Mouse (Mus musculus) CD4-positive helper T cell, adult 2 months (primary cell): ENCODE results near the gene Zbtb16.

Experiments
- DNase-seq: peaks from one replicate; pipeline ENCODE4 v3.0.0-alpha.2; 2012; ENCODE audit warnings: low read depth, missing footprints, low spot score

The Zbtb16 gene

DNA sequence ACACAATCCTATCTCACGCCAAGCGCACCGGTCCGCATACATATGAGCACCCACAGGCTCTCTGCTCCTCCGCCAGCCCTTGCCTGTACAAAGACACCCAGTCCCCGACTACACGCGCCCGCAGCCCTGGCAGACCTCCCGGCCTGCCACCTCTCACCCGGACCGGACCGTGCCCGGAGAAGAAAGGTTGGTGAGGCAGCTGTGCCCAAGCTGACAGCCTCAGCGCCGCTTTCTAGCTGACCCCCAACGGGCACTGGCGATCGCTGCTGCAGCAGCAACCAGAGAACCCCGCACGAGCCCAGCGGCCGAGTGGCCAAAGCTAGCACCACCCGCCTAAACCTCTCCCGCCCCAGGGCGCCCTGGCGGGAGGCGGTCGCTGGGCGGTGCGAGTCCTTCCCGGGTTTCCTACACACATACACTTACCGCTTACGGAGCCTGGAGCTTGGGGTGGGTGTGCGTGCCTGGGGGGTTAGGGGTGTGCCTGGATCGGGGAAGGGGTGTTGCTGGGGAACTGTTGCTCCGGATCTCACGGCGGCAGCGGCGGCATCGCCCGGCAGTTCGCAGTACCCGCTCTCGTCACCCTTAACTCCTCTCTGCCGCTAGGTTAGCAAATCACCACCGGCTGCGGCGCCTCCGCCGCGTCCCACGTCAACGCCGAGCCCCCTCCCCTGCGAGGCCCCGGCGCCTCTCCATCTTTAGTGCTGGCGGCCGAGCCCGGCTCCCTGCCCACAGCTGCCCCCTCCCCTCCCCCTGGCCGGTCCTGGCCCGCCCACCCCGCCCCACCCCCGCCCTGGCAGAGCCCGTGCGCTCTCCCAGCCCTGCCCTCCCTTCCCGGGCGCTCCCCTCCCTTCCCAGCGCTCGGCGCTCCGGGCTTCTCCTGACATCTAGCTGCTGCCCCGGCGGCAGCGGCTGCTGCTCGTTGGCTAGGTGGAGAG is at the start of gene Zbtb16:
Zbtb16 (minus strand) TSS at position 592 of the 935 bp plus-strand sequence.
- no peak for DNase-seq

DNA sequence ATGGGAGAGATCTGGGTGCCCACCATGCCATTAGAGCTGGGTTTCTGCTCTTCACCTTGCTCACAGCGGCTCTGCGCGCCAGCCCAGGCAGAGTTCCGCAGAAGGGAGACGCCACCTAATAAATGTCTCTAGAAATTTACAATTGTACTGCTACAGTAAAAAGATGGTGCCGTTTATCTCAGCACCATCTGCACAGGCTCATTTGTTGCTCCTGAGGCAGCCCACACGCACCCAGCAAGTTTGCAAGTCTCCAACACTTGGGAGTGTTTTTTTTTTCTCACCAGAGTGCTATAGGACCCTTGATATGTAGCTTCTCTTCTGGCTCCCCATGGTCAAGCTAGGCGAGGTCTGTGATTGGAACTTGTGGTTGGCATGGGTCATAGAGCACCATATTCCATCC is 36.9 kb upstream of the Zbtb16 start:
- DNase-seq: no peak

DNA sequence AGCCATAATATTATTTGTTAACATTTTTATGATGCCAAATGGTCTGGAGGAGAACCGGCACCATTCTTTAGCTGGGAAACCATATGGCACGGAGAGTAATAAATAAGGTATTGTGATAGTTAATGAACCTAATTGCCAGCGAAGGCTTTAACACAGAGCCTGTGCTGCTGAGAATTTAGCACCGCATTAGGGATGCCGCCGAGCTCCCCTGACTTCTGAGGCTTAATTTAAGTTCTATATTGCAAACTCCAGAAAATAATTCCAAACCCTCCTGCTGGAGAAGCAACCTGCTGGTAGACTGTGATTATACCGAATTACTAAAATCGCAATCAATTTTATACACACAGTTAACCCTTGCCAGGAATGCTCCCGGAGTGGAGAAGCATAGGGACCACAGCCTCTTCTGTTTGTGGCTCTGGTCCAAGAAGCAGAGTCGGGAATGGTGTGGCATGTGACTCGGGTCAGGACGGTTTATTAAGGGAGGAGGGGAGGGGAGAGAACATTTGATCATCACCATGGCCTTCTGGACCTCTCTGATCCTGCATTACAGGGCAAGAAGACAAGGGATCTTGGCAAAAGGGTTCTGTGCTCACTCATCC is 30.6 kb upstream of the Zbtb16 start:
- no peak for DNase-seq

DNA sequence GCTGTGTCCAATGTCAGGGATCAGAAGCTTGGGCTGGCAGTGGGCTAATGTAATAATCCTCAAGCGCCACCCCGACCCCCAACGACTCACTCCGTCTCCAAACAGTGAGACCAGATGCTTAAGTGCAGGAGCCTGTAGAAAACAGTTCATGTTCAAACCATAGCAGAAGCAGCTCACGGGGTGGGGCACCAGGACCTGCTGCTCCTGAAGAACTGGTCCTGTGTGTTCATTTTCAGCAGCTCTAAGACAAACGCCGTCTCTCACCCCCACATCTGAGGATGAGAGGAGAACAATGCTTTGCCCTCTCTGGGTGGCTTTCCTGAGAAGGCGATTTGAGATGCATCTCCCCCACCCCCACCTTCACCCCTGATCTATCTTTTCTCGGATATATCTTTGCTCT is 29.2 kb upstream of the Zbtb16 start:
- DNase-seq: no peak

DNA sequence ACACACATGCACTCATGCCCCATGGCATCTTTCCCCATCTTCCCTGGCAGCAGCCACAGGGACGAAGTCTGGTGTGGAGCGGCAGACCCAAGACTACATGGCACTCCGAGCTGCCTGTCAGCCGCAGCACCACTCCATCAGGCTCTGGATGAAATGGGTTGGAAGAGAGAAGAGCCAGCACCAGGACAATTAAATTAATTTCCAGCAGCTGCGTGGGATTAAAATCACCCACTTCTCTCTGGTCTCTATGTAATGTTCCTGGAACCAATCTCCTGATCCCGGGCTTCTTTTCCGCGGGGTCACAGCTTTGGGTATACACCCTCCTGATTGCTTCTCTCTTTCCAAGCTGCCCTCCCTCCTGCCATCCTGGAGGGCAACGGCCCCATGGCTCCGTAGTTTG is 25.5 kb upstream of the Zbtb16 start:
- no peak for DNase-seq

DNA sequence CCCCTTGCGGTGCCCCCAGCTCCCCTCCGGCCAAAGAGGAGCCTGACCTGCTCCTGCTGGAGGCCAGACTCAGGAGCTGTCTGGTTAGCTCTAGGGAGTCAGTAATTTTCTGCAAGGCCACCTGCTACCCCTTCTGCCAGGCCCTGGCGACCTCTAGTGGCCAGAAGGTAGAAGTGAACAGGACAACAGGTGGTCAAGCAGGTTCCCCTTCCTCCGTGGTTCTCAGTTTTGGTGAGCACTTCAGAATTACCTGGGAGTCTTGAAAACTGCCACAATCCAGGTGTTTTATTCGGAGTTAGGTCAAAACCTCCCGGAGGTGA is 24.5 kb upstream of the Zbtb16 start:
- DNase-seq: peak; percentile 44

DNA sequence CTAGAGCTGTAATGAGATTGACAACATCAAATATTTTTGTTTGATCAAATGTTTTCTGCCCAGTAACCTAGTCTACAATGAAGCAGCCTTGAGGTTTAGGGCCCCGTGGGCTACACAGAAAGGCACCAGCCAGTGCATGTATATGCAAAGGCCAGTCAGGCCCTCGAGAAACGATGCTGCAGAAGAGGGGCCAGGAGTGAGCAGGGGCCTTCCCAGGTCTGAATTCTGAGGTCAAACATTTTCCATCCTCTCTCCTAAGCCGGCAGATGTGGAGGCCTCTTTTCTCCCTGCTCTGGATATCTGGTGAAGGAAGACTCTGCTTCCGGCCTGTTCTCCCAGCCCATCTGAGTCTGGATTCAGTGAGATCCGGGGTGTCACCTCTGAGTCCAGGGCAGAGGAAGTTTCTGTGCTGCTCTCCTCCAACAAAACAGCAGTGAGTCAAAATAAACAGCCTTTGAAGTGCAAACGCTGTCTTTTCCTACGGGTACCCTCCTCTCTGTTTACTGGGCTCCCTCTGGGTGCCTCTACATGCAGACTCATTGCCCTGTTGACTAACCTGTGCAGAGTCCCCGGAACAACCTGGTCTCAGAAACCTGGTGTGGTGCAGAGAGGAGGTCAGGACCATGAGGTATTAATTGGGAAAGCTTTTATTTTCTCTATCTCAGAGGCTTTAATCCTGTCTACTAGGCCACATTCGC is 24.0 kb upstream of the Zbtb16 start:
- no peak for DNase-seq

DNA sequence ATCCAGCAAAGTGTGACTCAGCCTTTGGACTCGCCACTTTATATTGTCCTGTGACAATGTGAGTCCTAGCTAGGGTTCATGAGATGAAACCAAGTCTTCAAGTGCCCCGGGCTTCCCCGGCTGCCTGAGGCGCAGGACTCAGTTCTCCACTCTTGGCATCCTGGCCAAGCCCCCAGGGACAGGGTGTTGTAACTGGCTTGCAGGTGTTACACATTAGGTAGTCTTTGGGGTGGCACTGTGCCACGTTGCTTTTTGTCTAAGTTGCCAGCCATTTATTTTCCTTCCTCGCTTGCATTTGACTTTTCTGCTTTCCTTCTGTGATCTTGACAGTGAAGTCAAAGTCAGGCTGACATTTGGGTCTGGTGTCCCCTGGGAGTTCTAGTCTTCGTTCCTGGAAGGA is 21.9 kb upstream of the Zbtb16 start:
- no peak for DNase-seq

DNA sequence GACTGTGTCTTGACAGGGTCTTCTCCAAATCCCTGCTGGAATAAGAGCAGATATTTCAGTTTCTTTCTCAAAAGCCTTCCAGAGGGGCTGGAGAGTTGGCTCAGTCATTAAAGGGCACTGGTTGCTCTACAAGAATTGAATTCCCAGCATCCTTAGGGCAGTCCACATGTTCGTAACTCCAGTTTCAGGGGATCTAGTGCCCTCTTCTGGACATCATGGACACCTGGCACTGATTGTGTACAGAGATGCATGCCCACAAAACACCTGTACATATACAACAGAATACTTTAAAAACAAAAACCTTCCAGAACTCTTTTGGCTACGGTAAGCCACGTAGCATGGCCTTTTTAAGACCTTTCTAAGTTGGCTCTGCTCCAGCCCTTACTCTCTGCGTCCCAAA is 20.2 kb upstream of the Zbtb16 start:
- DNase-seq: no peak

DNA sequence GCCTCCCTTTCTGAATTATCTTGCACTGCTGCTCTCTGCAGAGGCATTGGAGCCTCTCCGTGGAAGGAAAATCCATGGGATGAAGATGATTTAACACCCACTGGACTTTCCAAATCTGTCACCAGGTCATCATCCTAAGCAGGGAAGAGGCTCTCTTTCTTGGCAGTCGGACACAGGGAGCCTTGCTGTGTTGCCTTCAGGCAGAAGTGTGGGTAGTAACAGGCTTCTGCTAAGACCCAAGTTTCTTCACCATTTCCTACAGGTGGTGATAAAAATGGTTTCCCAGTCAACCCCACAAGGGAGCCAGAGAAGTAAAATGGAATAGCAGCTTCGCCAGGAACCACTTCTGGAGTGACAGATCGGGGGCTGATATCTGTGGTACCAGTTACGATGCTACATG is 13.5 kb upstream of the Zbtb16 start:
- no peak for DNase-seq

DNA sequence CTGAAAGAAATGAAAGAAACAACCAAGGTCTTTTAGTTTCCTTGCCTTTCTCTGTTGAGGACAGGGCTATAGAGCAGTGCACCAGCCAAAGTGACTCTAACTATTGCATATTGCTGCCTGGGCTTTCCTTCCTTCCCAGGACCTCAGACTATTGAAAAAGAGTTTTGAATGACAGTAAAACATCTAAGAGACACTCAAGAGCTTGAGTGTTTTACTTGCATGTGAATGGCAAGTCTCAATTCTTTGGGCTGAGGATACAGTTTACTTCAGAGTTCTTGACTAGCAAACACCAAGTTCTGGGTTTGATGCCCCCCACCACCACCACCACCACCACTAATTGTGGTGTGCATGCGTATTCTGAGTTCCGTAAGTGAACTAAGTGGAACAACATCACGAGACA is 3.5 kb upstream of the Zbtb16 start:
- DNase-seq: no peak

DNA sequence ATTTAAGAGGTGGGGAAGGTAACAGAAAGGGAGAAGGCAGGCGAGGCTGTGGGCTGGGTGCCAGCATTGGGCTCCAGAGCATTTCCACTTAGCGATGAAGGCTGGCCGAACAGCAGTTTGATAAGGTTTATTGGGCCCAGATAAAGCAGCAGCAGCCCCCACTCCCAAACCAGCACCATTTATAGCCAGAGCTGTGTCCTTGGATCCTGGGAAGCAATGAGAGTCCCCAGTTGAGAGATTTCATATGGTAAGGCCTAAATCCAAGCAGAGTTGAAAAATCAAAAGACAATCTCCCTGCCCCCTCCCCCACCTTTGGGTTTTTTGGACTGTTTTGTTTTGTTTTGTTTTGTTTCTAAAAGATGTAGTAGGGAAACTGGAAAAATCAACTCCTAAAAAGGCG is 2.3 kb upstream of the Zbtb16 start:
- no peak for DNase-seq

DNA sequence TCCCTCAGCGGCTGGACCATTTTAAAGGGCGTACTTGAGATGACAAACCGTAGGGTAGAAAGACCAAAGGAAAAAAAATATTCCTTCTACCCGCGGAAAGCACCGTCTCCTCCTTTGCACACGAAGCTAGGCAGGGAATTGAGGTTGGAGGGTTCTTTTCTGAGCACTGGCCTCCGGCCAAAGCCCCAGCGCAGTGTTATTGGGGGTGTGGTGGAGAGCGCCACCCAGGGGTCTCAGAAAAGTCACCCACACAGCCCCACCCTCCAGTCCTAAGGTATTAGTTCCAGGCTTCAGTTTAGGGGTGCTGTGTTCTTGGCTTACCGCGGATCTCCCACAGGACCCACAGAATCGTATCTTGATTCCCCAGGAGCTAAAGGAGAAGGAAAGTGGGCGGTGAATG is 1.2 kb upstream of the Zbtb16 start:
- no peak for DNase-seq

DNA sequence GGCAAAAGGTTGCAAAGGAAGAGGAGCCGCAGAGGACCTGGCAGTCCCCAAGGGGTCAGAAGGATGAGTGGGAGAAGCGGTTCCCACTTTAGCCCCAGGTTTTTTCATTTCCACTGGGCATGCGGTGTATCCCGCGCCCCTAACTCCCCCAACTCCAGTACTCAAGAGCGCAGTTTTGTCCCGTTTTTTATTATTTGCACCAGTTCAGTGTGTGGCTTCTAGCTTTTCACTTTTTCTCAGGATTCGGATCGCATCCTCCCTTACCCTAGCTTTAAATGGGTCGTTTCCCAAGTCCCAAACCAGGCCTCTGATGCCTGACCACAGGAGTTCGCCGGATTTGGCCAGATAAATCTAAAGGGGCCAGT is 526 bp upstream of the Zbtb16 start:
- no peak for DNase-seq

DNA sequence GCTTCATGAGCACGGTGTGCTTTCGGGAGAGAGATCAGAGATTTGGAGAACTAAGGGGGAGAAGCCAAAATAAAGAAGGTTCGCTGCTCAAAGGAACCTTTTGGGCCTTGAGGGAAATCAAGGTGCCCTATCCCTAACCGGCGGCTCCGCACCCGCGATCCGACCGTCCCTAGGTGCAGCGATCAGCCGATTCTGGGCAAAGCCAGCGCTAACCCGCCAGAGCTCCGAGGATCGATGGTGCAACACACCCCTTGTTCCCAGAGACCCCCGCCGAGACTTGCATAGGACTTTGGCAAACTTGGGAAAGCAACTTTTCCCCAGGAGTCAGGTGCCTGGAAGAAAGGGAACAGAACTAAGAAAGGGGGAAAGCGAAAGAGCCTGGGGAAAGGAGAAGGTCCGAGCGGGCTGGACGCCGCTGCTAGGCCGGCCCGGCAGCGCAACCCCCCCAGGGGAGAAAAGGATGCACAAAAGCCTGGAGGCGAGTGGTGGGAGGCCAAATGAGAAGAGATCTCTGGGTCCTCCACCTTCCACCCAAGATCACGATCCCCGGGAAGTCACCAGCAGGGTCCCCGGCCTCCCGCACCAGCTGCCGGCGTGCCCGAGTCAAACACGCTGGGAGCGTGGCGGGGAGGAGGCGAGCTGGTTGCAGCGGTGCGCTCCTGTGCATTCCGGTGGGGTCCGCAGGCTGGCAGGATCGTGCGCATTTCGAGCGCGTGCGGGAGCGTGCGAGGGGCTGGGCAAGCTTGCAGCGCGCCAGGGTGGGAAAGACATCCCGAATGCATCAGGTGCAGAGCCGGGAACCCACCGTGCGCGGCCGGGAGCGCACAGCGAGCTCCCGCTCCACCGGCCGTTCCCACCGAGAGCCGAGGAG is 1.2 kb downstream of the Zbtb16 start:
- no peak for DNase-seq

DNA sequence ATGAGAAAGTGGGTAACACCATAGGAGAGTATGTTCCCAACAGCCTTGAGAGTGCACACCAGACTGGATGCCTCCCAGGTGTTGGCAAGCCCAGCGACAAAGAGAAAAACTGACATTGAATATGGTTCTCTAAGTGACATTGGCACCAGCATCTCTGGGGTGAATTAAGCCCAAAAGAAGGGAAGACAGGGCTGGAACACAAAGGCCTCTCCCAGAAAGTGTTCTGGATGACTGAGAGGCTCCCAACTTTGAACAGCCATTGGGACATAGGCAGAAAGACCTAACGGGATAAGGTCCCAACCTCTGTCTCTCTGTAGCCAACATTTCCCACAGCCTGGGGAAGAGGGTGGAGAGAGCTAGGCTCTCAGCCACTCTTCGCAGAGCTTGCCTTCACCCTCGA is 2.0 kb downstream of the Zbtb16 start:
- no peak for DNase-seq

DNA sequence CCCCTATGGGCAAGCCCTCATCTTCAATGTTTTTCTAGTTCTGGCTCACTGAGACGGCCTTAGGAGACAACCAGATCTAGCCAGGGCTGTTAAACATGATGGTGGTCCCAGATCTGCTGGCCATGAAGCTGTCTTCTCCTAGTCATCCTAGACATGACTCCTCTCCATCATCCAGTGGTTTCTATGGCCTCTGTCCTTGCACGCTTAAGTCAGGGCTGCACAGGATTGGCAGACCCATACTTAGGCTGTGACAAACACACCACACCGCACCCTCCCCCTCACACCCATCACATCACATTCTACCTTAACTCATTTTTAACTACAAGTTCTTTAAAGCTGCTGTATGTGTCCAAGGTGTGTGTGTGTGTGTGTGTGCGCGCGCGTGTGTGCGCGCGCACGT is 2.5 kb downstream of the Zbtb16 start:
- DNase-seq: no peak

DNA sequence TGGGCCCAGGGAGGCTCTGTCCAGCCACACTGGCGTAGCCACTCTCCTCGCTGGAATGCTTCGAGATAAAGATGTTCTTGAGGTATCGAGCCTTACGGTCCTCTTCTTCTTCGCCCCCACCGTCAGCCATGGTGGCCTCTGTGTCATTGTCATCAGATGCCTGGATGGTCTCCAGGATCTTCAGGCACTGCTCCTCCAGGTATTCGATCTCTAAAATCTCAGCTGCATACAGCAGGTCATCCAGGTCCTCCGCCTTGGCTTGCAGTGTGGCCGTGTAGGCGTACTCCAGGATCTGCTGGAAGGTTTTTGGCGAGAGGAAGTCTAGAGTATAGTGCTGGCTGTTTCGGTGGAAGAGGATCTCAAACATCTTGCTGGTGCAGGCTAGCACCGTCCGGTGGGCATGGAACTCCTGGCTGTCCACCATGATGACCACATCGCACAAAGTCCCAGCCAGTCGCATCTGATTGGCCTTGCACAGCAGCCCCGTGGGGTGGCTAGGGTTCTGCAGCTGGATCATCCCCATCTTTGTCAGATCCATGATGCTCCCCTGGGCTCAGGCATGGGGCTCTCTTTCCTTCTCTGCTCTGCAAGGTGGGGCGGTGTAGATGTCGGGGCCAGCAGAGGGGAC is 3.4 kb downstream of the Zbtb16 start:
- DNase-seq: no peak

DNA sequence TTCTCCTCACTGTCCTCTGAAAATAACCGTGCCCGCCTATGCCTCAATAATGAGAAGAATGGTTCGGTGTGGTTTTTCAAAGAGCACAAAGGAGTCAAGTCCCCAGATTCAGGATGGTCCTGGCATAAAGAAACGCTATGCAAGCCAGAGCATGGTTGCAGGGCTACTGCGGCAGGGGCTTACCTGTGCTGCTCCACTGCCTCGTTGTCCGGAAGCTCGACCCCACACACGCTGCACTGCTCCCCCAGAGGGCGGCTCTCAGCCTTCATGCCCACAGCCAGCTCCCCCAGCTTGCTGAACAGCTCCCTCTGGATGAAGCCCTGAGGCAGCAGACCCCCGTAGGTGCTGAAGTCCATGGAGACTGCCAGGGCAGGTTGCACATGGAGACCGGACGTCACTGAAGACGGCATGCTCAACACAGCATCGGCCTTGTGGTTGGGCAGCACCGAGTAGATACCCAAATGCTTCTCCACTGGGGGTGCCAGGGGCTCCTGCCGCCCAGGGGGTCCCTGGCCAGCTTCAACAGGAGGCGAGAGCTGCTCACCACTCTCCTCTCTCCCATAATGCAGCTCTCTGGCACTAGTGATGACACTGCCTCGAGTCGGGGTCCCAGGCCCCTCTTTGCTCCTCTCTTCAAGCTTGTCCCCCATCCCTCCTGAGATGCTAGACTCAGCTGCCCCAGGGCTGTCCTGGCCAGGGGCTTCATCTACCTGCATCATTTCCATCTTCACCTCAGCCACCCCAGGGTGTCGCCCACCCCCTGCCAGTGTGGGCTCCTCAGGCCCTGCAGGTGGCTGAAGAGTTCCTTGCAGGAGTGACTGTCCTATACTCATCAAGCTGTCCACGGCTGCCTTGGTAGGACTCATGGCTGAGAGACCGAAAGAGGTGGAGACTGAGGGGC is 4.2 kb downstream of the Zbtb16 start:
- DNase-seq: no peak

DNA sequence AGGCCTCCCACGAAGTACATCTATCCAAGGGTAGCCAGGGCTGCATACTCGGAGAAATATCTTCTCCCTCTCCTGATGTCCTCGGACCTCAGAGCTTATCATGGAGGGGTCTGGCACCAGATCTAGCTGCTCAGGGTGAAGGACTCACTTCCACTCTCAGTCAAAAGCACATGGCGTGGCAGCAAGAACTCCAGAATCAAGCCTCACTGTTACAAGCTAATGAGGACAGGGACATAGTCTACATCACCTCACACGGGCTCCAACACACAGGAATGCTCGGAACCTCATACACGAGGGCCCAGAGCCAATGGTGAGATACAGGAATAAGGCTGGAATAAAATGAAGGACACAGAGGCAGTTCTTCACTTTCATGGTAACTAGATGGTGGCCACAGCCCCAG is 7.2 kb downstream of the Zbtb16 start:
- DNase-seq: no peak
